Mouse (Mus musculus) liver, adult 2 months (tissue): ENCODE results near the gene Gm20388. TPM values are rescaled to one million over a fixed set of nuclear protein-coding genes. Genes with fewer than 3 reads are reported as not detected.
"Not testable (repeated sequence)": the region's sequence is repeated elsewhere in the genome, so short reads cannot be mapped to it uniquely, and the experiment has no call there.

Experiments
- DNase-seq: peaks from one replicate; pipeline ENCODE4 v3.0.0-alpha.2; 2011; ENCODE audit warnings: low read depth, low spot score; ENCODE audit errors: extremely low read depth
- H3K27ac ChIP-seq: fragments of 200-500 bp; replicated peaks from 2 replicates; pipeline ENCODE4 v1.5.1; 2012; ENCODE audit warnings: low read depth, mild to moderate bottlenecking, control low read depth, inconsistent platforms, low read length; ENCODE audit not compliant: insufficient read depth
- H3K27me3 ChIP-seq: fragments of 200-500 bp; 2 replicates; pipeline ENCODE4 v1.6.1; 2012; ENCODE audit warnings: mild to moderate bottlenecking, moderate library complexity, low read length, inconsistent platforms; ENCODE audit not compliant: control insufficient read depth, insufficient read depth
- H3K36me3 ChIP-seq: fragments of 200-500 bp; 2 replicates; pipeline ENCODE4 v1.6.1; 2012; ENCODE audit warnings: low read length, inconsistent platforms; ENCODE audit not compliant: control insufficient read depth, insufficient read depth
- H3K4me1 ChIP-seq: fragments of 200-500 bp; 2 replicates; pipeline ENCODE4 v1.6.1; 2011; ENCODE audit warnings: low read length; ENCODE audit not compliant: control insufficient read depth, insufficient read depth
- H3K4me3 ChIP-seq: fragments of 200-500 bp; 2 replicates; pipeline ENCODE4 v1.5.1; 2011; ENCODE audit warnings: low read depth, mild to moderate bottlenecking, control low read depth, low read length, moderate library complexity; ENCODE audit not compliant: insufficient read depth
- H3K79me2 ChIP-seq: fragments of 200-500 bp; 2 replicates; pipeline ENCODE4 v1.6.1; 2012; ENCODE audit warnings: inconsistent platforms, mild to moderate bottlenecking, low read length, moderate library complexity; ENCODE audit not compliant: control insufficient read depth, insufficient read depth
- H3K9ac ChIP-seq: fragments of 200-500 bp; 2 replicates; pipeline ENCODE4 v1.6.1; 2012; ENCODE audit warnings: low read depth, mild to moderate bottlenecking, control low read depth, inconsistent platforms, low read length
- CTCF ChIP-seq: fragments of 200-500 bp; IDR thresholded peaks from 2 replicates; pipeline ENCODE4 v1.5.1; 2011; ENCODE audit warnings: low read depth, low read length, control low read depth
- POLR2A ChIP-seq: fragments of 200-500 bp; IDR thresholded peaks from 2 replicates; pipeline ENCODE4 v1.6.1; 2011; ENCODE audit warnings: low read length, control low read depth; ENCODE audit not compliant: insufficient read depth; ENCODE audit errors: extremely low read depth
- WGBS: fragments of 180-500 bp; shearing (Covaris S2); methylation state at CpG from one replicate; pipeline ENCODE4 v1.1.7; 2018; 5-methylcytosine and 5-hydroxymethylcytosine counted together
- polyA plus RNA-seq: library from polyadenylated mRNA; depleted of rRNA; stranded (reverse); fragments of >200 nt; gene quantifications from 2 replicates; pipeline ENCODE4 v1.2.3, GENCODE M21; 2012
- total RNA-seq: library from RNA; depleted of rRNA; stranded (reverse); fragments of >200 nt; gene quantifications from 2 replicates; pipeline ENCODE4 v1.2.3, GENCODE M21; 2014

Gene Gm20388
- total and polyA plus RNA-seq, 2 experiments: 6.4 to 19.9 TPM

DNA sequence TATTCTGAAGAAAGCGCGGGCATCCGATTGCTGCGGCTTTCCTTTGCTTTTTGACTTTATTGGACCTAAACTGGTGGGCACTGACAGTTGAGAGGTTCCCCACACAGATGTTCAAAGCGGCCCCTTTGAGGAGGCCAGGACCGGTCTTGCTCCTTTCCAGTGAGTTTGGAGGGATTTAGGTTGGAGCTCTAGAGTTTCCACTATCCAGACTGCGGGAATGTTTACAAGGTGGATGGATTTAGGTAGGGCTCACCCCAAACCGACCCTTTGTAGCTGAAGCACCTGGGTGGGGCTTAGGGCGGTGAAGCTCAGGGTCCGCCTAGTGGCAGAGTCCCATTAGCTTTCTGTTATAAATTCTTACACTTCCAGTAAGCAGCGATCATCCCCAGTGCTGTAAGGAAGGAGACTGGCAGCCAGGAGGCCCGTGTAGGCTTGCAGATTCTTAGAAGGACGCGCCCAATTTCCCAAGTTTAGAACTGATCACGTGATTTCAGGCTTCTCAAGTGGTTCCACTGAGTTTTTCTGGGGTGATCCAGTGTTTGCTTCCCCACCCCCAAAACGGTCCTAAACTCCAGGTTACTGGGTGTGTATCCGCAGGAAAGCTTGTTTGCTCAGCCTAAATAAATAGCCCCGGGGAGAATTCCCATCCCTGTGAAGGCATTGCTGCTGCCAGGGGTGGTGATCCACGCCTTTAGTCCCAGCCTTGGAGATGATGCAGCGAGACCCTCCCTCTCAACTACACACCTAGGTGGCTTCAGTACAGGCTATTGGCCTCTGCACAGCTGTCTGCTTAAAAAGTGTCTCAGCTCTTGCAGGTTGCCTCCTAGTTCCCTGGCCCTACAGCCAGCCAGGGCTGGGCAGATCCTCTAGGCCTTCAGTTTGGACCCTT is 1680.8 kb downstream of the Gm20388 start:
- H3K36me3 ChIP-seq: peaks cover 16% of the 10 kb centered on the region
- WGBS: 5% methylated on average over 20 of the region's 20 CpGs
- DNase-seq: peak; percentile 64
- peak overlapping the region; percentile 88 for H3K4me3 ChIP-seq
- no peaks in the 10 kb centered on the region for H3K27me3 ChIP-seq
- peaks cover 14% of the 10 kb centered on the region for H3K4me1 ChIP-seq
- peak overlapping the region; percentile 96 for H3K9ac ChIP-seq
- H3K79me2 ChIP-seq: peaks cover 43% of the 10 kb centered on the region
- TF ChIP-seq POLR2A (no peak), CTCF (peak; percentile 52)
- peak overlapping the region; percentile 73 for H3K27ac ChIP-seq

DNA sequence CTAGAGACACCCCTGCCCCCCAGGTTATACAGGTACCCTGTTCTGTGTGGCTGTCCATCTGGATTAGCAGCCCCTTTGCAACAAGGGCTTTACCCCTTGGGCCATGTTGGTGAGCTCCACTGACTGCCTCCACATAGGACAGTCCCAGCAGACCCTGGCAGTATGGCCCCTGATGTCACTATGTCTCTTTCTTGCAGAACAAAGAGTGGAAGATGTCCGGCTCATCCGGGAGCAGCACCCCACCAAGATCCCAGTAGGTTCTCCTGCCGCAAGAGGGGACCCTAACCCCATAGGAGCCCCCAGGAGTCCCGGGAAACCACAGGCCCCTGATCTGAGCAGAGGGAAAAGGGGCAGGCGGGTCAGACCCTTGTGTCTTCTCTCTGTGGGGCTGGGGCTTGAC is 1682.7 kb downstream of the Gm20388 start:
- peaks cover 28% of the 10 kb centered on the region for H3K36me3 ChIP-seq
- no peak overlapping the region for H3K4me3 ChIP-seq
- 94% methylated on average over 5 of the region's 5 CpGs for WGBS

DNA sequence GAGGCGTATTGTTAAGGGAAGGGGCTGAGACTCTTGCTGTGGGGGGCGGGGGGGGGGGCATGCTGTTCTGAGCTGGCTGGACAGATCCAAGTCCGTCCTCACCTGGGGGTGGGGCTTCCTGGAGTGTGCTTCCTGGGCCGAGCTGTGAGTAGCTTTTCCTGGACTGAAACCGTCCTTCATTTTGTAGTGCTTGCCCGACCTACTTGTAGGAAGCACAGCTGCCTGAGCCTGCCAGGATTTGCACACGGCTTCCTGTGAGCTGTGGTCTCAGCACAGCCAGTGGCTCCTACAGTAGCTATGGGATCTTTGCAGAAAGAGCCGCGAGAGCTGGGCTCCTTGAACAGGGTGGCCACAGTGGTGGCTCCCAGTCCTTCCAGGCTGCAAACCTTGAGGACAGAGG is 1683.3 kb downstream of the Gm20388 start:
- Histone ChIP-seq H3K36me3 (peaks cover 28% of the 10 kb centered on the region), H3K79me2 (peaks cover 43% of the 10 kb centered on the region), H3K4me3 (no peak overlapping the region), H3K9ac (no peak overlapping the region), H3K4me1 (peaks cover 14% of the 10 kb centered on the region), H3K27ac (0 out of 2 replicates have a peak overlapping the region, but pooled peaks have one; percentile 28), H3K27me3 (no peaks in the 10 kb centered on the region)
- TF ChIP-seq POLR2A (no peak), CTCF (no peak)
- WGBS: 76% methylated on average over 9 of the region's 9 CpGs
- no peak for DNase-seq

More for the DNA sequence above, 1682.7 kb downstream of the Gm20388 start:
- Histone ChIP-seq H3K27ac (no peak overlapping the region), H3K27me3 (no peaks in the 10 kb centered on the region), H3K9ac (no peak overlapping the region), H3K79me2 (peaks cover 43% of the 10 kb centered on the region), H3K4me1 (peaks cover 14% of the 10 kb centered on the region)
- no peak for TF ChIP-seq CTCF
- no peak for TF ChIP-seq POLR2A
- DNase-seq: no peak

DNA sequence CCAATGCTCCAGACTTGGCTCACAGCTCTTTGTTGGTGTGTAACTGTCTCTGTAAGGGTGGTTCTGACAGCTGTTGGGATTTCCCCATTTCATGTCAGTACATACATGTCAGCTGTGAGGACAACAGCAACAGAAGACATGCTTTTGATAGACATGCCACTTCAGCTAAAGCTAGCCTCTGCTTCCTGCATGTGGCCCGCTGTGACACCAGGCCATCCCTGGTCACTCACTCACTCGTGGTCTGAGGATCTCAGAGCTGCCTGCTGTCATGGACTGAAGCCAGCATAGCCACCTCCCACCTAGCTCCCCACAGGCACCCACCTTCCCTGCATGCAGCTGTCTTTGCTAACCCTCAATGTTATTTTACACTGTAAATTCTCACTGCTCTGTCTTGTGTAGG is 1686.9 kb downstream of the Gm20388 start:
- H3K27ac ChIP-seq, H3K4me3 ChIP-seq, H3K27me3 ChIP-seq, DNase-seq, H3K9ac ChIP-seq, H3K4me1 ChIP-seq: not testable (repeated sequence)
- H3K79me2 ChIP-seq: peaks cover 20% of the 10 kb centered on the region
- 54% methylated on average over 2 of the region's 2 CpGs for WGBS
- H3K36me3 ChIP-seq: peaks cover 38% of the 10 kb centered on the region

DNA sequence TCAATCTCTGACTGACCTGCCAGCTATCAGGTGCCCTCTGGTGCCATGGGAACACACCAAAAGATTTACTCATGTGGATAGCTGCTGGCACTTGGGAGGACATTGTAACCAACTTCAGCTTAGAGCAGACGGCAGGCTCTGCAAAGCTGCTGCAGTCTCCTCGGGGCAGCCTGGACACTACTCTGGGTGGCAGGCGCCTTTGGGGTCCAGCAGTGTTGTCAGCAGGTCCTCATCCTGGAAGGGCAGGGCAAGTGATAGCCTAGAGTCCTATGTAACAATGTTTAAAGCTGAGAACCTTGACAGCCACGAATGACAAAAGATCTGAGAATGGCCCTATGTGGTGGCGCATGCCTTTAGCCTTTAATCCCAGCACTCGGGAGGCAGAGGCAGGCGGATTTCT is 1687.5 kb downstream of the Gm20388 start:
- no peaks in the 10 kb centered on the region for H3K27me3 ChIP-seq
- H3K4me3 ChIP-seq: no peak overlapping the region
- H3K36me3 ChIP-seq: peaks cover 38% of the 10 kb centered on the region
- no peaks in the 10 kb centered on the region for H3K4me1 ChIP-seq
- no peak for DNase-seq
- 87% methylated on average over 7 of the region's 7 CpGs for WGBS
- TF ChIP-seq CTCF (no peak), POLR2A (no peak)
- H3K27ac ChIP-seq: no peak overlapping the region
- H3K79me2 ChIP-seq: peaks cover 13% of the 10 kb centered on the region
- H3K9ac ChIP-seq: no peak overlapping the region

DNA sequence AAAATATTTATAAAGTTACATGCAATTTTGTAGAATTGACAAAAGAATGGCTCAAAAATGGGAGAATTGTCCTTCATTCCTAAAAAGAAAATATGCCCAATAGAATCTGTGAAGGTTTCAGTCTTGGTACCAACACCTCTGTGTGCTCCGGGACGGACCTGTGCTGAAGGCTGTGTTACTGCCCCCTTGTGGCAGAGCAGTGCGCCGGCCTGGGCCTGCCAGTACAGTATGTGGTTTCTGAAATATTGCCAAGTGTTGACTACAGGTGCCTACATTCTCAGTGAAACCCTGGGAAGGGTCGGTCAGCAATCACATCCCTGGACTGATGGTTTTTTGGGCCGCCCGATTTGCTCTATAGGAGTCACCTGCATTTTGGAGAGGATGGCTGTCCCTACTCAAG is 1688.3 kb downstream of the Gm20388 start:
- peak; percentile 69 for DNase-seq
- H3K4me1 ChIP-seq: no peaks in the 10 kb centered on the region
- 18% methylated on average over 7 of the region's 7 CpGs for WGBS
- TF ChIP-seq POLR2A (no peak), CTCF (peak; percentile 98)
- H3K27ac ChIP-seq: no peak overlapping the region
- H3K4me3 ChIP-seq: no peak overlapping the region
- no peaks in the 10 kb centered on the region for H3K27me3 ChIP-seq
- peaks cover 7% of the 10 kb centered on the region; the same call in 1 of the 2 replicates for H3K79me2 ChIP-seq
- no peak overlapping the region for H3K9ac ChIP-seq
- peaks cover 34% of the 10 kb centered on the region for H3K36me3 ChIP-seq
